14 mouse cellular contexts compared by ENCODE assay signal in the genomic region with DNA sequence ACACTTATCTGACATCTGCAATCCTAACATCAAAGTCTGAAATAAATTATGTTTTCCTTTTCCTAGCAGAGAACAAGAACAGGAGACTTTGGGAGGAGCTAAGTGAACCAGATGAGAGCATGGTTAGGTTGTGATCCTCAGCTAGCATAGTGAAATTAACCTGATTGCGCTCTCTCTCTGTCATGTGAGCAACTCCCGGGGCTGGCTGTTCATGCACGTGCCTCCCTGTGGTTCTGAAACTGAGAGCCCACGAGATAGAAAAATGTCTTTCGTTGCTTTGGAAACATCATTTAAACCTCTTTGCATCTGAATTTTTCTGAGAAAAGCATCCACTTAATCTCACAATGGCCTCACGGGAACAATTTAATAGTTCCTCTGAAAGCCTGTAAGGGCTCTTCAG.
"Had no signal": no experiment of that assay in that cellular context is flagged by ENCODE, and none has a peak within 500 bp of the region (broad histone marks: within the 10 kb centered on the region; RNA-seq: fewer than 3 reads in every experiment).

No protein-coding gene starts in this region.

- H3K27ac ChIP-seq: kidney, postnatal 0 days; limb, embryonic 13.5 days; liver, embryonic 14.5 days; midbrain, embryonic 15.5 days; neural tube, embryonic 13.5 days had no signal

- DNase-seq: kidney, adult 9 months; kidney, postnatal 36 days; layer of hippocampus, adult 9-11 months; layer of hippocampus, postnatal 36 days; left cerebral cortex, postnatal 4 days; lung, adult 18-20 months; retina, postnatal 1 day; right cerebral cortex, postnatal 14 days; thymus, postnatal 4 days had no signal

- ATAC-seq: midbrain, embryonic 15.5 days had no signal

- H3K9ac ChIP-seq: limb, embryonic 13.5 days; liver, embryonic 14.5 days; midbrain, embryonic 15.5 days; neural tube, embryonic 13.5 days had no signal

- H3K4me1 ChIP-seq: limb, embryonic 13.5 days; midbrain, embryonic 15.5 days had no signal

- H3K36me3 ChIP-seq: limb, embryonic 13.5 days; midbrain, embryonic 15.5 days; neural tube, embryonic 13.5 days had no signal

- H3K9me3 ChIP-seq: limb, embryonic 13.5 days; midbrain, embryonic 15.5 days; neural tube, embryonic 13.5 days had no signal

- H3K27me3 ChIP-seq: limb, embryonic 13.5 days; midbrain, embryonic 15.5 days; neural tube, embryonic 13.5 days had no signal

- H3K4me2 ChIP-seq: limb, embryonic 13.5 days; midbrain, embryonic 15.5 days; neural tube, embryonic 13.5 days had no signal

- H3K4me3 ChIP-seq: limb, embryonic 13.5 days; midbrain, embryonic 15.5 days; neural tube, embryonic 13.5 days had no signal
